Mouse (Mus musculus) limb, embryonic 12.5 days (tissue): ENCODE data around the gene Lrrc3c. TPM values are rescaled to one million over a fixed set of nuclear protein-coding genes. Genes with fewer than 3 reads are reported as not detected.

ENCODE experiments used
- ATAC-seq: fragments of 200-750 bp; cut with Nextera tagmentation; 2 replicates; pipeline ENCODE4 v1.8.0; 2017; ENCODE audit warnings: low read depth, moderate TSS enrichment; ENCODE audit not compliant: insufficient number of reproducible peaks, insufficient read depth, low FRiP score, low TSS enrichment
- H3K27ac ChIP-seq: fragments of 300-500 bp; sonication (generic); 2 replicates; pipeline ENCODE4 v1.5.1; 2016; ENCODE audit warnings: mild to moderate bottlenecking, moderate library complexity
- H3K27me3 ChIP-seq: fragments of 300-500 bp; sonication (generic); 2 replicates; pipeline ENCODE4 v1.6.1; 2016; ENCODE audit warnings: mild to moderate bottlenecking, moderate library complexity
- H3K36me3 ChIP-seq: fragments of 300-500 bp; sonication (generic); 2 replicates; pipeline ENCODE4 v1.6.1; 2016; ENCODE audit warnings: mild to moderate bottlenecking, moderate library complexity
- H3K4me1 ChIP-seq: fragments of 300-500 bp; sonication (generic); replicated peaks from 2 replicates; pipeline ENCODE4 v1.6.1; 2016
- H3K4me2 ChIP-seq: fragments of 300-500 bp; sonication (generic); 2 replicates; pipeline ENCODE4 v1.6.1; 2016; ENCODE audit warnings: mild to moderate bottlenecking, moderate library complexity
- H3K4me3 ChIP-seq: fragments of 300-500 bp; sonication (generic); replicated peaks from 2 replicates; pipeline ENCODE4 v1.5.1; 2016; ENCODE audit warnings: mild to moderate bottlenecking
- H3K9ac ChIP-seq: fragments of 300-500 bp; sonication (generic); replicated peaks from 2 replicates; pipeline ENCODE4 v1.6.1; 2016; ENCODE audit warnings: mild to moderate bottlenecking, moderate library complexity
- H3K9me3 ChIP-seq: fragments of 300-500 bp; sonication (generic); 2 replicates; pipeline ENCODE4 v1.6.1; 2016; ENCODE audit warnings: mild to moderate bottlenecking, moderate library complexity
- WGBS: fragments of 180-500 bp; shearing (Covaris S2); methylation state at CpG from one replicate; pipeline ENCODE4 v1.1.7; 2016; 5-methylcytosine and 5-hydroxymethylcytosine counted together
- polyA plus RNA-seq: library from polyadenylated mRNA; unstranded; fragments of >200 nt; fragmentation: Nextera tagmentation; extraction: Ambion mirVana; gene quantifications from 2 replicates; pipeline ENCODE4 v1.2.1, GENCODE M21; 2016

The Lrrc3c gene
- polyA plus RNA-seq = not detected in 2 replicates

DNA sequence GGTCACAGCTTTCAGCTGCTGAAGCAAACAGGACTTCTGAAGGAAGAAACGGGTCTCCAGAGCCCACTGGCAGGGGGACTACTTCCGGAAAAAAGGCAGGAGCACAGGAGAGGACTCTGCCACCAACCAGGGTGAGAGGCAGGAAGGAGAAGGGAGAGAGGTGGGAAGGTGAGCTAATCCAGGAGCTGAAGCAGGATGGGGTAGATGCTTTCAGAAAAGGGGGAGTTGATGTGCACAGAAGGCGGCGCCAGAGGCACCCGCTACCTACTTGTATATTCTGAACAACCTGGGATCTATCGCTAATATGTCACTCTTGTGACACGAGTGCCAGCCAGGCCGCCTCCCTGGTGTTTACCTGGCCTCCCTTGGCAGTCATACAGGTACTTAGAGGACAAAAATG lies at the start of gene Lrrc3c:
Lrrc3c (plus strand) TSS at position 301 of the 400 bp plus-strand sequence.
- Histone ChIP-seq H3K9ac (no peak within 1 kb of the TSS), H3K9me3 (no peaks in the 10 kb centered on the region), H3K27ac (no peak within 1 kb of the TSS), H3K4me1 (peaks cover 19% of the 10 kb centered on the region), H3K27me3 (peaks cover 47% of the 10 kb centered on the region), H3K4me2 (no peak within 1 kb of the TSS), H3K4me3 (no peak within 1 kb of the TSS), H3K36me3 (no peaks in the 10 kb centered on the region)
- ATAC-seq = no peak
- 87% methylated on average over 8 of the region's 8 CpGs for WGBS

DNA sequence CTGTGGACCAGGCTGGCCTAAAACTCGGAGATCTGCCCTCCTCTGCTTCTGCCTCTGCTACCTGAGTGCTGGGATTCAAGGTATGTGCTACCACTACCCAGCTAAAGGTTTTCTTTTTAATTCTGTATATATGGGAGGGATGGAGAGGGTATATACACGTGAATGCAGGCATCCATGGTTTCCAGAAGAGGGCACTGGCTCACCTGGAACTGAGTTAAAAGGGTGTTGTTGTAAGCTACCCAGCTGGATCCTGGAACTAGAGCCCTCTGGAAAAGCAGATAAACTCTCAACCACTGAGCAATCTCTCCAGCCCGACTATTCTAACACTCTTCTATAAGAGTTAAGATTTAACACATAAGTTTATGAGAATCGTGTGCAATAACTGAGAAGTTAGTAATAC lies 48.7 kb upstream of the Lrrc3c start:
- Histone ChIP-seq H3K27ac (no peak overlapping the region), H3K9me3 (no peaks in the 10 kb centered on the region), H3K36me3 (no peaks in the 10 kb centered on the region), H3K27me3 (peaks cover 55% of the 10 kb centered on the region), H3K4me2 (no peak overlapping the region), H3K9ac (no peak overlapping the region), H3K4me1 (peaks cover 8% of the 10 kb centered on the region), H3K4me3 (no peak overlapping the region)
- no peak for ATAC-seq
- WGBS = 68% methylated on average over 4 of the region's 4 CpGs

DNA sequence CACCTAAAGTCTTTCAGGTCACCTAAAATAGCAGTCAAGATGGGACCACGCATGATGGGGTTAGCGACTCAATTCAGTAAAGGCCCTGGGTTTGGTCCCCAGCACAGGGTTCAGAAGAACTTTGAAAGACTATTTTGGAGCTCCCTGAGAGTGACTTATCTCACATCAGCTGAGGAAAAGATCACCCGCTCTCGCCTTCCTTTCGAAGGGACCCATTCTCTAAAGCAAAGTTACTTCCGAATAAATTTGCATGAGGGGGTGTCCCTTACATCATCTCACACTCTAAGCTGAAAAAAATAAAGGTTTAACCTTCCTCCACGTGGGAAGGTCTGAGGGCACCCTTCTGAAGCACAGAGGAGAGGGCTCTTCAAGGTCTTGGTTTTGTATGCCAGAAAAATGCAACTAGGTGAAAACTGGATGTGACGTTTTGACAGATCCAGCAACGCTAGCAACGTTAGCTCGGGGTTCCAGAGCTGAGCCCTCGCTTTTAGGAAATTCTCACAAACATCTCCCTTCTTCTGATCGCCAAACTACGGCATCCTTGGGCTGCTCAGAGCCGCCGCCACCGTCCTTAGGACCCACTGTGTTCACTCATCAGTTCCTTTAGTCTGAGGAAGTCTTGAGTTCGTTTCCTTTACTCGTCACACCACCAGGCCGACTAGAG lies 47.6 kb upstream of the Lrrc3c start:
- no peaks in the 10 kb centered on the region for H3K36me3 ChIP-seq
- no peaks in the 10 kb centered on the region for H3K9me3 ChIP-seq
- 15% methylated on average over 20 of the region's 20 CpGs for WGBS
- H3K27ac ChIP-seq = no peak overlapping the region
- peak overlapping the region; percentile 70 for H3K4me2 ChIP-seq
- H3K4me3 ChIP-seq = peak overlapping the region; percentile 70
- peak overlapping the region; percentile 61; the same call in 1 of the 2 replicates for H3K9ac ChIP-seq
- ATAC-seq = no peak
- H3K27me3 ChIP-seq = peaks cover 49% of the 10 kb centered on the region
- peaks cover 5% of the 10 kb centered on the region for H3K4me1 ChIP-seq

DNA sequence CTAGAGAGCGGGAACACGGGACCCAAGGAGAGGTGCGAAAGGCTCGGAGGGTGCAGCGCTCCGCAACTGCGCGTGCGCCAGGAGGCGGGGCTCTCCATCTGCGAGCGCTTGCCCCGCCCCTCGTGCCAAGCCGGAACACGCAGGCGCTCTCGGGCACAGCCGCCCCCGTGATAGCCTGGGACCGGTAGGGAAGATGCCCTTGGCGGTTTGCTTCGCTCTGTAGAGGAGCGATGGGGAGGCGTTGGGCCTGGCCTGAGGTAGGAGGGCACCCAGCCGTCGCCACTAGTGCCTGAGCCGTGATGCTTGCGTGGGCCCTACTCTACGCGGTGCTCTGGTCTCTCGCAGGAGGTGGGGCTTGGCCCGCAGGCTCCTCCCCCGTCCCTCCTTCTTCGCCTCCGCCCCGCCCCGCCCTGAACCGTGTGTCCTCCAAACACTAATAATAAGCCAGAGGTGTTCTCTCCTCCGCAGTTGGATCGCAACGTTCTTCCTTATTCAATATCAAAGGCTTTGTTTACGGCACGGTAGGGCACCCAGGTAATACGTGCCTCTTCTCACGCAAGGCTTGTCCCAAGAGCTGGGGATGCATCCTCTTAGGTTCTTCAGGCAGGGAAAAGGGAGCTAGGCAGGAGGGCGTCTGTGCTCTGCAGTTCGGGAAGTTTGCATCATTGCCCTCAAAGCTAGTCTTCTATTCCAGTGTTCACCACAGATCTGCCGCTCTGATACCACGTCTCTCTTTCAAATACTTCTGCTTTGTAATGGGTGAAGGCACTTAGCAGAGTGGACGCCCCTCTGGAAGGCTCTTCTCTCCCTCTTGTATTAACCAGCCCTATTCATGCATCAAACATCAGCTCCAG lies 46.9 kb upstream of the Lrrc3c start, which contains the start of gene Zpbp2:
Zpbp2 (plus strand) TSS at position 123 of the 854 bp plus-strand sequence.
- Histone ChIP-seq H3K27me3 (peaks cover 42% of the 10 kb centered on the region), H3K9ac (peak within 1 kb of the TSS; percentile 61), H3K4me1 (no peaks in the 10 kb centered on the region), H3K9me3 (no peaks in the 10 kb centered on the region), H3K36me3 (no peaks in the 10 kb centered on the region), H3K27ac (no peak within 1 kb of the TSS), H3K4me3 (peak within 1 kb of the TSS; percentile 70), H3K4me2 (peak within 1 kb of the TSS; percentile 70)
- peak; percentile 94 for ATAC-seq
- 2% methylated on average over 51 of the region's 51 CpGs for WGBS

DNA sequence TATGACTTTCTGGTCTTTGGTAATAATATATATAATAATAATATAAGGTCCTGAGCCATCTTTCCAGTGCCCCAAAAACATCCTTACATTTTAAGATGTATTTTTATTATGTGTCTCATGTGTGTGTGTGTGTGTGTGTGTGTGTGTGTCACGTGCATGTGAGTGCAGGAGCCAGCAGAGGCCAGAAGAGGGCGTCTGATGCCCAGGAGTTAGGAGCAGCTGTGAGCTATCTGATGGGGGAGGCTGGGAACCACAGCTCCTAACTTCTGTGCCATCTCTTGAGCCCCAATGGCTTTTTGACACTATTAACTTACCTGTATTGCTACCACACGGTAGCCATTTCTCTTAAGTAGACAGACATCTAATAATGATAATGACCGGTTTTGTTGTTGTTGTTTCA lies 44.1 kb upstream of the Lrrc3c start:
- no peak overlapping the region for H3K4me3 ChIP-seq
- H3K27ac ChIP-seq = no peak overlapping the region
- ATAC-seq = no peak
- H3K9me3 ChIP-seq = no peaks in the 10 kb centered on the region
- H3K4me2 ChIP-seq = no peak overlapping the region
- H3K4me1 ChIP-seq = no peaks in the 10 kb centered on the region
- H3K27me3 ChIP-seq = peaks cover 22% of the 10 kb centered on the region
- H3K36me3 ChIP-seq = no peaks in the 10 kb centered on the region
- no peak overlapping the region for H3K9ac ChIP-seq
- WGBS = 79% methylated on average over 4 of the region's 4 CpGs

DNA sequence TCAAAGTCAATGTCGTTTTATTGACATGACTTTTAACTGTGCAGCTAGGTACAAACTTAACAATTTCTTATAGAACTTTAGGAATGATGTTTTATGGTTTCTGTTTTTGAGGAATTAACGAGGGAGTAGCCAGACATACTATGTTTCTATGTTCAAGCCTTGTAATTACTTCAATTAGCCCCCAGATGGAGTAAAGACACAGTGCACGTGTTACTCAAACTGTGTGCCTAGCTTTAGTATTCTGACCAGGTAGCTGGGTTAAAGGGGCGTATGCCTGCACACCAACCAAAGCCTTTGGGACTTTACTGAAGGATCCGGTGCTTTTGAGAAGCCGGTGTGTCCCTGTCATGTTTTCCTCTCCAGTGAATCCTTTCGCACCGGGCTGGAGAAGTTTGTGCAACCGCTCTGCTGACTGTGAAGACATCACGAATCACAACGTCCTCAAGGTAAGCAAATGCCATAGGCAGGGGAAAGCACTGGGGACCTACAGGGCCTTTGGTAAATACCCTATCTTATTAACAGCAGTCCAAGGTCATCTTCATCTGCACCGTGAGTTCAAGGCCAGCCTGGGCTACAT lies 42.9 kb upstream of the Lrrc3c start:
- Histone ChIP-seq H3K4me1 (no peaks in the 10 kb centered on the region), H3K9me3 (no peaks in the 10 kb centered on the region), H3K4me2 (no peak overlapping the region), H3K27me3 (peaks cover 10% of the 10 kb centered on the region), H3K27ac (no peak overlapping the region), H3K9ac (no peak overlapping the region), H3K4me3 (no peak overlapping the region), H3K36me3 (no peaks in the 10 kb centered on the region)
- WGBS = 71% methylated on average over 12 of the region's 12 CpGs
- ATAC-seq = no peak

DNA sequence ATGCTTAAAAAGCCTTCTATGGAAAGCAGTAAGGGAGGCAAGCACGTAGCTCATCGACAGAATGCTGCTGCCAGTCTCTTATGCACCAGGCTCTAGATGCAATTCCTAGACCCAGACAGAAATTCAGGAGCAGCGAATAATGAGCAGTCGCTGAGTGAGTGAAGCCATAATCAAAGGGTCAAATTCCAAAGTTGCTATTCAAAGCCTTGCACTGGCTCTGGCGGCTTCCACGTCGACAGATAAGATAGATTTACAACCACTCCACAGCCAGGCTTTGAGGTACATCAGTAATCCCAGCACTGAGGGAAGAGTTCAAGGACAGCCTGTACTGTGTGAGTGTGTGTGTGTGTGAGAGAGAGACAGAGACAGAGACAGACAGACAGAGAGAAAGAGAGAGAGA lies 37.1 kb upstream of the Lrrc3c start:
- Histone ChIP-seq H3K4me3 (no peak overlapping the region), H3K9ac (no peak overlapping the region), H3K27me3 (peaks cover 6% of the 10 kb centered on the region; the same call in 1 of the 2 replicates), H3K9me3 (no peaks in the 10 kb centered on the region), H3K4me1 (0 out of 2 replicates have a peak, but pooled peaks cover 7% of the 10 kb centered on the region), H3K27ac (no peak overlapping the region), H3K36me3 (no peaks in the 10 kb centered on the region), H3K4me2 (no peak overlapping the region)
- no peak for ATAC-seq
- WGBS = 21% methylated on average over 7 of the region's 7 CpGs

DNA sequence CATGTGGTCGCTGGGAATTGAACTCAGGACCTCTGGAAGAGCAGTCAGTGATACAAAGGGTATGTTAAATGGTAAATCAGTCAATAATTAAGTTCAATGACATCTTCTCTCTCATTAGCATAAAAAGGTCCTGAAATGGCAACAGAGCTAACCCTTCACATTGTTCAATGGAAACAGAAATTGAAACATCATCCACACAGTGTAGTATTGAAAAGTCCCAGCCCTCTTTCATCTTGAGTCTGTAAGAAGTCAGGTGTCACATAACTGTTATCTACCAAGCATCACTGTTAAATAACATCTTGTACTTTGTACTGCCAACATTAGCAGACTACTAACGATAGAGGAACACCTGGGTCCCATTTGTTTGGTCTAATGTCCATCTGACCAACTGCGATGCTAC lies 35.1 kb upstream of the Lrrc3c start:
- Histone ChIP-seq H3K27me3 (peaks cover 3% of the 10 kb centered on the region; the same call in 1 of the 2 replicates), H3K4me1 (0 out of 2 replicates have a peak, but pooled peaks cover 7% of the 10 kb centered on the region), H3K4me2 (no peak overlapping the region), H3K9ac (no peak overlapping the region), H3K36me3 (no peaks in the 10 kb centered on the region), H3K4me3 (no peak overlapping the region), H3K9me3 (no peaks in the 10 kb centered on the region), H3K27ac (no peak overlapping the region)
- ATAC-seq = no peak
- 90% methylated on average over 3 of the region's 3 CpGs for WGBS

DNA sequence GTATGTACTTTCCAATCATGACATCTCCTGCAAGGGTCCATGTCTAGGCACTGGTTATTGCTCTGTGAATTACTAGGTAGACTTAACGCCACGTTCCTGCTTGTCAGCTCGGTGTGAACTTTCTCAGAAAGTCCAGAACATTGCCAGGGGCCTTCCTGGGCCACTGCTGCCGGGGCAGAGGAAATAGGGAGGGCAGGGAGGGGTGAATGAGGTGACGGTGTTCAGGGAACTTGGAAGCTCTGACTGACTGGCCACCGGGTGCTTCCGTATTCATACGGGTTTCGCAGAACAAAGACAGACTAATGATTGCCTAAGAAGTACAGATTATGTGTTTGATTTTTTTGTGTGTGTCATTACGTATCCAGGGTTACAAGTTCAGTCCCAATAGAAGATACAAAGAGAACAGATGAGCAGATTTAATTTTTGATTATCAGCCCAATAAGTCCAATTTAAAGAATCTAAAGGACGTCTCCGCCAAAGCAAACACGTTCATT lies 34.1 kb upstream of the Lrrc3c start:
- H3K4me3 ChIP-seq = no peak overlapping the region
- WGBS = 62% methylated on average over 13 of the region's 13 CpGs
- ATAC-seq = no peak

DNA sequence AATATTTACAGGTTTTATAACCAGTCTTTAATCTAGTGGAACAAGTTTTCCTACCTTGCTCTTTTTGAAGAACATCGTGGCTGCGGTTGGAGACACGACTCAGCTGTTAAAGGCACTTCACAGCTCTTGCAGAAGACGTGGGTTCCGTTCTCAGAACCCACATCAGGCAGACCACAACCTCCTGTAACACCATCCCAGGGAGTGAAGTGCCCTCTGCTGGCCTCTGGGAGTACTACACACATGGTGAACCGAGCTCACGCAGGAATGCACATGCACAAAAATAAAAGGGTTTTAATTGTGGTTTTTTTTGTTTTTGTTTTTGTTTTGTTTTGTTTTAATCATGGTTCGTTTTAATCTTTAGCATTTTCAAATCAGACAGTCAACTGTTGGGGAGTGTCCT lies 29.8 kb upstream of the Lrrc3c start:
- Histone ChIP-seq H3K27me3 (no peaks in the 10 kb centered on the region), H3K9ac (no peak overlapping the region), H3K9me3 (0 out of 2 replicates have a peak, but pooled peaks cover 2% of the 10 kb centered on the region), H3K4me2 (no peak overlapping the region), H3K4me3 (no peak overlapping the region), H3K4me1 (no peaks in the 10 kb centered on the region), H3K27ac (no peak overlapping the region), H3K36me3 (no peaks in the 10 kb centered on the region)
- WGBS = 86% methylated on average over 8 of the region's 8 CpGs
- no peak for ATAC-seq

More for the DNA sequence above, 34.1 kb upstream of the Lrrc3c start:
- no peaks in the 10 kb centered on the region for H3K36me3 ChIP-seq
- H3K27me3 ChIP-seq = no peaks in the 10 kb centered on the region
- no peak overlapping the region for H3K4me2 ChIP-seq
- 0 out of 2 replicates have a peak, but pooled peaks cover 2% of the 10 kb centered on the region for H3K9me3 ChIP-seq
- H3K4me1 ChIP-seq = 0 out of 2 replicates have a peak, but pooled peaks cover 7% of the 10 kb centered on the region
- no peak overlapping the region for H3K9ac ChIP-seq
- H3K27ac ChIP-seq = no peak overlapping the region

DNA sequence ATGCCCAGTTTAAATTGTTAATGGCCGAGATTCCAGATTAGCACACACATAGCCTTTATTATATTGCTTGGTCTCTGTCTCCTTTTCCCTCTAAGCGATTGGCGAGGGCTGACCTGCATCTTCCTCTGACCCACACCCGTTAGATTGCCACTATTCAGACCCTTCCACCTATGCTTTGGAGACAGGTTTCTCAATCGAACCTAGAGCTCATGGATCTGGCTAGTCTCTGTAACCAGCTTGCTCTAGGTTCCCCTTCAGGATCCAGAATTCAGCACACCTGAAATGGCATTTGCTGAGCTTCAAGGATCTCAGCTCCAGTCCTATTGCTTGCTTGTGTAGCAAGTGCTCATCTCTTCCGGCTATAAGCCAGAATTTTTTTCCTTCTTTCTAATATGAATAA lies 28.6 kb upstream of the Lrrc3c start:
- H3K9me3 ChIP-seq = 0 out of 2 replicates have a peak, but pooled peaks cover 2% of the 10 kb centered on the region
- no peak for ATAC-seq
- no peak overlapping the region for H3K4me3 ChIP-seq
- H3K27ac ChIP-seq = no peak overlapping the region
- 80% methylated on average over 6 of the region's 6 CpGs for WGBS
- H3K9ac ChIP-seq = no peak overlapping the region
- H3K36me3 ChIP-seq = no peaks in the 10 kb centered on the region
- no peak overlapping the region for H3K4me2 ChIP-seq
- no peaks in the 10 kb centered on the region for H3K4me1 ChIP-seq
- H3K27me3 ChIP-seq = no peaks in the 10 kb centered on the region
